Mouse (Mus musculus) kidney, postnatal 14 days (tissue): Measurements from ENCODE around the gene E2f6.
A peak's percentile ranks its signal among the peaks of the same experiment; 100 is the strongest.

ENCODE experiments used
- DNase-seq: peaks from one replicate; pipeline ENCODE4 v3.0.0; 2022; ENCODE audit warnings: mixed read lengths

Gene E2f6

GRCm38 (mm10) chr12:16810525-16811431 is at the start of gene E2f6:
Gene E2f6, plus strand, starts transcription at chr12:16810963.
- DNase-seq = peak; percentile 89

GRCm38 (mm10) chr12:16761461-16761860 is 49.3 kb upstream of the E2f6 start:
- no peak for DNase-seq

- no peak for DNase-seq
Observed at GRCm38 (mm10) chr12:16763649-16764422, 46.9 kb upstream of the E2f6 start.

GRCm38 (mm10) chr12:16764776-16765445 is 45.9 kb upstream of the E2f6 start:
- DNase-seq = no peak

- DNase-seq = peak; percentile 42
Observed at GRCm38 (mm10) chr12:16768251-16768650, 42.5 kb upstream of the E2f6 start.

- DNase-seq = no peak
Observed at GRCm38 (mm10) chr12:16768711-16769110, 42.1 kb upstream of the E2f6 start.

- DNase-seq = no peak
Observed at GRCm38 (mm10) chr12:16769601-16770165, 41.1 kb upstream of the E2f6 start.

GRCm38 (mm10) chr12:16774605-16775004 is 36.2 kb upstream of the E2f6 start:
- DNase-seq = no peak

GRCm38 (mm10) chr12:16775351-16775750 is 35.4 kb upstream of the E2f6 start:
- no peak for DNase-seq

GRCm38 (mm10) chr12:16778523-16778922 is 32.2 kb upstream of the E2f6 start:
- no peak for DNase-seq

GRCm38 (mm10) chr12:16779165-16779564 is 31.6 kb upstream of the E2f6 start:
- DNase-seq = no peak

- DNase-seq = no peak
Observed at GRCm38 (mm10) chr12:16780320-16780719, 30.4 kb upstream of the E2f6 start.

- peak; percentile 24 for DNase-seq
Observed at GRCm38 (mm10) chr12:16781034-16781746, 29.6 kb upstream of the E2f6 start.

GRCm38 (mm10) chr12:16788600-16788999 is 22.2 kb upstream of the E2f6 start:
- DNase-seq = no peak

GRCm38 (mm10) chr12:16789199-16789598 is 21.6 kb upstream of the E2f6 start:
- no peak for DNase-seq

GRCm38 (mm10) chr12:16789756-16790155 is 21.0 kb upstream of the E2f6 start:
- DNase-seq = no peak

- no peak for DNase-seq
Observed at GRCm38 (mm10) chr12:16790456-16790855, 20.3 kb upstream of the E2f6 start.

- DNase-seq = no peak
Observed at GRCm38 (mm10) chr12:16793371-16793770, 17.4 kb upstream of the E2f6 start.

- no peak for DNase-seq
Observed at GRCm38 (mm10) chr12:16795781-16796180, 15.0 kb upstream of the E2f6 start.

GRCm38 (mm10) chr12:16798894-16799293 is 11.9 kb upstream of the E2f6 start:
- DNase-seq = no peak

GRCm38 (mm10) chr12:16799928-16800258 is 10.9 kb upstream of the E2f6 start:
- DNase-seq = no peak

GRCm38 (mm10) chr12:16800259-16800958 is 10.4 kb upstream of the E2f6 start, which contains the start of gene Greb1:
Gene Greb1, minus strand, starts transcription at chr12:16800886.
- DNase-seq = peak; percentile 31
